Mouse (Mus musculus): ENCODE data around the gene Terb1. TPM values are rescaled to one million over a fixed set of nuclear protein-coding genes. Genes with fewer than 3 reads are reported as not detected.

The Terb1 gene
- 0.30 TPM in 1 of 2 replicates, not detected in the other for polyA plus RNA-seq (2012; ENCODE audit: low replicate concordance)

GRCm38 (mm10) chr8:104509061-104510006 lies at the start of gene Terb1:
TSS of gene Terb1 (minus strand) at chr8:104509910.

GRCm38 (mm10) chr8:104533971-104534778 lies 24.5 kb upstream of the Terb1 start, which contains the start of the genes Nae1 and Car7:
TSS of gene Nae1 (minus strand) at chr8:104534637.
TSS of gene Car7 (plus strand) at chr8:104534689.

GRCm38 (mm10) chr8:104442299-104443124 lies 67.2 kb downstream of the Terb1 start, which contains the start of gene Dync1li2:
TSS of gene Dync1li2 (minus strand) at chr8:104443047.

Other genes starting within 250 kb of the Terb1 start
- gene Cmtm2a, start 216.7 kb downstream of the Terb1 start, polyA plus RNA-seq (2012; ENCODE audit: low replicate concordance): not detected in 2 replicates
- gene Gm45711, start 199.8 kb downstream of the Terb1 start, polyA plus RNA-seq (2012; ENCODE audit: low replicate concordance): not detected in 2 replicates
- not detected in 2 replicates for gene Cmtm1, start 199.8 kb downstream of the Terb1 start, polyA plus RNA-seq (2012; ENCODE audit: low replicate concordance)
- not detected in 2 replicates for gene Gm11020, start 188.3 kb downstream of the Terb1 start, polyA plus RNA-seq (2012; ENCODE audit: low replicate concordance)
- not detected in 2 replicates for gene Cmtm2b, start 187.7 kb downstream of the Terb1 start, polyA plus RNA-seq (2012; ENCODE audit: low replicate concordance)
- gene Cmtm3, start 170.5 kb downstream of the Terb1 start, polyA plus RNA-seq (2012; ENCODE audit: low replicate concordance): 16.1 and 29.9 TPM in 2 replicates
- 1.3 and 1.4 TPM in 2 replicates for gene Cmtm4, start 114.1 kb downstream of the Terb1 start, polyA plus RNA-seq (2012; ENCODE audit: low replicate concordance)
- gene Dync1li2, start 66.9 kb downstream of the Terb1 start, polyA plus RNA-seq (2012; ENCODE audit: low replicate concordance): 18.9 and 20.9 TPM in 2 replicates
- 0.36 and 11.5 TPM in 2 replicates for gene Nae1, start 24.7 kb upstream of the Terb1 start, polyA plus RNA-seq (2012; ENCODE audit: low replicate concordance)
- 25.6 and 116 TPM in 2 replicates for gene Car7, start 24.8 kb upstream of the Terb1 start, polyA plus RNA-seq (2012; ENCODE audit: low replicate concordance)
- gene Pdp2, start 81.5 kb upstream of the Terb1 start, polyA plus RNA-seq (2012; ENCODE audit: low replicate concordance): 1.6 and 2.6 TPM in 2 replicates
- not detected in 2 replicates for gene Cdh16, start 114.5 kb upstream of the Terb1 start, polyA plus RNA-seq (2012; ENCODE audit: low replicate concordance)
- gene Rrad, start 121.4 kb upstream of the Terb1 start, polyA plus RNA-seq (2012; ENCODE audit: low replicate concordance): 1.1 and 4.9 TPM in 2 replicates
- 35.6 and 56.5 TPM in 2 replicates for gene Ciao2b, start 132.1 kb upstream of the Terb1 start, polyA plus RNA-seq (2012; ENCODE audit: low replicate concordance)
- not detected in 2 replicates for gene Ces2a, start 224.1 kb upstream of the Terb1 start, polyA plus RNA-seq (2012; ENCODE audit: low replicate concordance)

Measured in leukemia stem cell, adult 10-12 weeks (primary cell).